Mouse (Mus musculus) heart, postnatal 4 days (tissue): ENCODE results near the gene Tbx6. TPM values are rescaled to one million over a fixed set of nuclear protein-coding genes. Genes with fewer than 3 reads are reported as not detected.
"Not testable (repeated sequence)": the region's sequence is repeated elsewhere in the genome, so short reads cannot be mapped to it uniquely, and the experiment has no call there.

Source experiments
- DNase-seq: peaks from one replicate; pipeline ENCODE4 v3.0.0; 2021
- total RNA-seq, 2 experiments: library from RNA; stranded (reverse); gene quantifications; 2 replicates each; pipeline ENCODE4 v1.2.3; 2021

Tbx6 gene
- total RNA-seq, 2 experiments from 2014 or later: 0.26 TPM; not detected in 1

DNA sequence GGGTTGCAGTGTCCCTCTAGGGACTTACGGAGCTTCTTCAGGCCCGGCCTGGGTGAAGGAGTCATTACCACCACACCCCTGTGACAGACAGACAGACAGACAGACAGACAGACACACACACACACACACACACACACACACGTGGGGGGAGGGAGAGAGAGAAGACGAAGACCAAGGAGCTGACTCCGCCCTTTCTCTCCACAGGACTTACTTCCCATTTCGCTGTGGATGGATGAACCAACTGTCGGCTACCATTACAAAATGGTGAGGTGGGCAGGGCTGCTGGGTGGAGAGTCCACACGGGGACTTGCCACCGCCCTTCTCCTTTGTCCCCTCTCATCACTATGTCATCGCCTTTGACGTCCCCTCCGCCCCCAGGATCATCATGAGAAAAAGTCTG is 10.5 kb upstream of the Tbx6 start:
- no peak for DNase-seq

- DNase-seq: no peak
Measured at GRCm38 (mm10) chr7:126773351-126773750, 7.9 kb upstream of the Tbx6 start.

- DNase-seq: no peak
Measured at GRCm38 (mm10) chr7:126774463-126774862, 6.8 kb upstream of the Tbx6 start.

GRCm38 (mm10) chr7:126775185-126775977 is 5.9 kb upstream of the Tbx6 start:
- no peak for DNase-seq

GRCm38 (mm10) chr7:126775978-126776234 is 5.4 kb upstream of the Tbx6 start:
- no peak for DNase-seq

DNA sequence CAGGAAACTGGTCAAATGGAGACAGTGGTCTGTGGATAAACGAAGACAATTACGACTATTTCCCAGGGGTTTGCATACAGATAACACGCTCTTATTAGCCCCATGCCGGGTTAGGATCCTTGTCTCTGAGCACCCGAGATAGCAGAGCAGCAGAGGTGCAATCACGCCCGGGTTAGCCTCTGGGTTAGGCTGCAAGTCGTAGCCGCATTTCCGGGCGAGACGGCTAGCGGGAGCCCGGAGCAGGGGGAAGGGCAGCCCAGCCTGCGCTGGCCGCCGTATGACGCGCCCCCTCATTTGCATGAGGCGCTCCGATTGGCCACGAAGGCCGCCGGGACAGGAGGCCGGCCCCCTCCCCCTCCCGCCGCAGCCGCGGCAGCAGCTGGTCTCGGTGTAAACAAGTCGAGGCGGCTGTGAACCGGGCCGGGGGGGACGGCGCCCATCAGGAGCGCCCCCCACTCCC is 4.7 kb upstream of the Tbx6 start, which contains the start of gene Ypel3:
Gene Ypel3, plus strand, starts transcription at position 358 of the 460 bp plus-strand sequence.
- peak; percentile 95 for DNase-seq

- DNase-seq: no peak
Measured at GRCm38 (mm10) chr7:126777476-126777875, 3.8 kb upstream of the Tbx6 start.

DNA sequence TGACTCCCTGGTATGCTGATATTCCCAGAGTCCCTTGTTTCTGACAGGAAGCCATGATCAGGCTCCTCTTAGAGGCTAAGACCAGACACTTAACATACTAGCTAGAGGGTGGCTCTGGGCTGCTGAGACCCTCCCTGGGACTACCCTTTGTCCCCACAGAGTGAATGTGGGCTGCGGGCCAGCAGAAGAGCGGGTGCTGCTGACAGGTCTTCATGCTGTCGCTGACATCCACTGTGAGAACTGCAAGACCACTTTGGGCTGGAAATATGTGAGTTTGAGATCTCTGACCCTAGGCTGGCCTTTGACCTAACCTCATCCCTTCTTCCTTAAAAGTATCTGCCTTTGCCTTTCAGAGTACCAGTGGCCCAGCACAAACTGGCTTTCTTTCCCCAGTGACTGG is 3.1 kb upstream of the Tbx6 start:
- DNase-seq: no peak

- DNase-seq: not testable (repeated sequence)
Measured at GRCm38 (mm10) chr7:126779101-126779500, 2.2 kb upstream of the Tbx6 start.

DNA sequence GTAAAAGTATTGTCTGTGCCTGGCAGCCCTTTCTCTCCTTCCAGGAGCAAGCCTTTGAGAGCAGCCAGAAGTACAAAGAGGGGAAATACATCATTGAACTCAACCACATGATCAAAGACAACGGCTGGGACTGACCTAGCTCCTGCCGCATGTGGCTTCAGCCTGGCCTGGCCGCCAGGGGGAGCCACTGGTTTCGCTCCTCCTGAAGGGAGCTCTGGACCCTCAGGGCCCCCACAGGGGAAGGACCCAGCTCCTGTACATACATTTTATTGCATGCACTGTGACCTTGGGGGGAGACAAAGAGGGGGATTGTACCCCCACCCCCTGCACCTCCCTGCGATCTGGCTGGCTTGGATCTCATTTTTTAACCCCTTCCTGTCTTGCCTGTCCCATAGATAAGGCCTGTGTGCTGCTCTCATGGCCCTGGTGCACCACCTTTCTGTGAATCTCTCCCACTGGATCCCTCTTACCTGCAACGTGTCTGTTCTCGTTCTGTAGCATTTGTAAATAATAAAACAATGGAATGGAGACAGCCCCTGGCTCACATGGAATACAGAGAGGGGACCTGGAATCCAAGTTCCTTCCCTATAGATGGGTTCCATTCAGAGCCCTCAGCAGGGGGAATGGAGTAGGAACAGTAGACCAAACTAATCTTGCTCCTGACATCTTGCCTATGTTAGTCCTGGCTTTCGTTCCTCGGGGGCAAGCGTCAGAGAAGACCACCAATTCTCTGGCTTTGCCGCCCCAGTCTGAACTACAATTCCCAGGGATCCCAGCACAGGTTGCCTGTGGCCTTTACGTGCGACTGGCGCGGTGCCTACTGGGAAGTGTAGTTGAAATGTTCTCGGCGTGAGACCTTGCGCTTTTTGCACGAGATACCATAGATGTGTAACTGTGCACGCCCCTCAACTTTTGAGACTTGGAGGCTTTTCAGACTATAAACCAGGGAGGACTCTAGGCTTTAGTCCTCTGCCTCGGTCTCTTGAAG is 1.0 kb upstream of the Tbx6 start:
- peak; percentile 94 for DNase-seq

DNA sequence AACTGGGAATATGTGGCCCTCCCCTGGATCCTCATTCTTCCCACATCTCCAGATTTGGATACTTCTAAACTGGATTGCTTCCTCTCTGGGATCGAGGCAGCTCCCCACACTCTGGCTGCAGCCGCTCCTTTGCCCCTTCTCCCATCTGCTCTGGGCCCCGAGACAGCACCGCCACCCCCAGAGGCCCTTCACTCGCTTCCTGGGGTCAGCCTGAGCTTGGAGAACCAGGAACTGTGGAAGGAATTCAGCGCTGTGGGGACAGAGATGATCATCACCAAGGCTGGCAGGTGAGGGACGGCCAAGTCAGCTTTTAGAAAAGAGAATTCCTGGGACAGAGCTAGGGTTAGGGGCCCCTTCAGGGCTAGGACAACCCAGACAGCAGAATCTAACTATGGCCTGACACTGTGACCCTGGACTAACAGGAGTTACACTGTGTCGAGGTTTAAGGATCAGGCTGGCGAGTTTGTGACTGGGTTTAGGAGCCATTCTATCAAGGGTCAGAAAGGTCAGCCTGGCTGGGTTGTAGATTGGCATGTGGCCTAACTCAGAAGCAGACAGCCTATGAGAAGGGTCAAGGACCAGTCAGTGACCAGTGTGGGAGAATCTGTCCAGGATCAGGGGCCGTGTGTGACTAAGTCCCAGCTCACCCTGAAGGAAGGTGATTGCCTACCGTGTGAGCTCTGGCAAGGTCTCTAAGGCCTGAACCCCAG is 533 bp downstream of the Tbx6 start:
- peak; percentile 4 for DNase-seq

DNA sequence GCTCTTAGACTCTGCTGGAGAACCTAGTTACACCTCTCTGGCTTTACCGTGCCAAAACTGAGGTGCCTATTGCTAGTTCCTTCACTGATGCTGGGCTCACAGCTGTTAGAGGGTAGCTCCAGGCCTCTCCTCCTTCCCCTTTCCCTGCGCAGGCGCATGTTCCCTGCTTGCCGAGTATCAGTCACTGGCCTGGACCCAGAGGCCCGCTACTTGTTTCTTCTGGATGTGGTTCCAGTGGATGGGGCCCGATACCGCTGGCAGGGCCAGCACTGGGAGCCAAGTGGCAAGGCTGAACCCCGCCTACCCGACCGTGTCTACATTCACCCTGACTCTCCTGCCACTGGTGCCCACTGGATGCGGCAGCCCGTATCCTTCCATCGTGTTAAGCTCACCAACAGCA is 1.4 kb downstream of the Tbx6 start:
- DNase-seq: peak; percentile 11

DNA sequence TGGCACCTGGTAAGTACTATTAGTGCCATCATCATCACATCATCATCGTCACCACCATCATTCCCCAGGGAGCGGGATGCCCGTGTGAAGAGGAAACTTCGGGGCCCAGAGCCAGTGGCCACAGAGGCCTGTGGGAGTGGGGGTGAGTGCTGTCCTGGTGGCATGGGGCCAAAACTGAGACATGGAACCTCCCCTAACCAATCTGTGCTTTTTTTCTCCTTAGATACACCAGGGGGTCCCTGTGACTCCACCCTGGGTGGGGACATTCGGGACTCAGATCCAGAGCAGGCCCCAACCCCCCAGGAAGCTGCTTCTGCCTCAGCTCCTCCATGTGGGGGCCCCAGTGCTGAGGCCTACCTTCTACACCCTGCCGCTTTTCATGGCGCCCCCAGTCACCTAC is 3.2 kb downstream of the Tbx6 start:
- DNase-seq: peak; percentile 27

- peak; percentile 7 for DNase-seq
Measured at GRCm38 (mm10) chr7:126785056-126785455, 3.8 kb downstream of the Tbx6 start.

DNA sequence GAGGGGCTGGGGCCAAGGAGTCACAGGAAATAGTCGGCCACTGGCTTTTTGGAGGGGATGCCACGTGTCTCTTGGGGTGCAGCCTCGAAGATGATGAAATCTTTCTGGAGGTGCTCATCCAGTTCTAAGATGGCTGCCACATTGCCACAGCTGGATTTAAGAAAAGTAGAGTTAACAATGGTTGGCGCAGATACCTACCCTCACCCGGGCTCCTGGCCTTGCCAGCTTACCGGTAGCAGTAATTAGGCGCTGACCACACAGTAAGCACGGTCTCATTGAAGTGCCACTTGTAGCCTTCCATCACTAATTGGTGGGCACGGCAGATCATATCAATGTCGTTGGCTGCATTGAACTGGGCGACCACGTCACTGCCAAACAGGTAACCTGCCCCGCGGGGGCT is 4.9 kb downstream of the Tbx6 start:
- peak; percentile 3 for DNase-seq

- no peak for DNase-seq
Measured at GRCm38 (mm10) chr7:126789141-126789540, 7.9 kb downstream of the Tbx6 start.

DNA sequence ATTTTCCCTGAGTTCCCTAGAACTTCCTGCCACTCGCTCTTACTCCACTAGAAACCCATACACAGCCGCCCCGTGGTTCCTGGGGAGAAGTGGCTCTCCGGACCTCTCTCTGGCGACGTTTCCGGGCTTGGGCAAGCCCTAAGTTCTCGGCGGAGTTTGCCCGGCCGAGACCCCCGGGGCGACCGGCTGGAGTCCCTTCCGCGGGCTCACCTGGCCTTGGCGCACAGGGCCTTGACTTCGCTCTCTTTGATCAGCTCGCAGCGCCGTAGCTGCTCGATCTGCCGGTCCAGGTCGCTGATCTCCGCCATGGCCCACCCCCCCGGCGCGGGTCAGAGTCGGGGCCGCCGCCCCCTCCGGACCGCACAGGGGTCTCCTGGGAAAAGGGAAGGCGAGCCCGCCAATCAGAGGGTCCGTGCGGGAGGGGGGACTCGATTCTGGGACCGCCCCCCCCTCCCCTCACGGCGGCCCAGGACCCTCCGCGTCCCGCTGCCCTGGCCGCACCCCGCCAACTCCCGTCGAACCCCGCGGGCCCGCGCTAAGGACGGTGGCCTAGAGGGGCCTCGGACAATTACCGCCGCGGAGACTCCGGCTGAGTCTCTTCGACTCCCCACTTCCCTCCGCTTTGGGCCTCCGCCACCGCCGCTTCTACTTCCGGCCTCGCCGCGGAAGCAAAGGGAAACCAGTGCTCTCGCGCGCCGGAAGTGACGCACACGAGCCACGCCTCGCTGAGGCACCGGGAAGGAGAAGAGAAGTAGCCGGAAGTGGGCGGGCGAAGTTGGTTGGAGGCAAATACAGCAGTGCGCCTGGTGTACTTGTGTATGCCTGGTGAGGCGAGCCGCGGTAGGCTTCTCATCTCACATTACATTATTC is 10.8 kb downstream of the Tbx6 start, which contains the start of gene Ppp4c:
Gene Ppp4c, minus strand, starts transcription at position 646 of the 870 bp plus-strand sequence.
- DNase-seq: peak; percentile 98

- DNase-seq: no peak
Measured at GRCm38 (mm10) chr7:126792721-126793443, 11.6 kb downstream of the Tbx6 start.

GRCm38 (mm10) chr7:126793456-126794270 is 12.4 kb downstream of the Tbx6 start:
- DNase-seq: no peak

- DNase-seq: no peak
Measured at GRCm38 (mm10) chr7:126794271-126794605, 13.0 kb downstream of the Tbx6 start.
